Mouse (Mus musculus) frontal cortex, postnatal 25 days (tissue): Measurements from ENCODE around the gene Olfr1044.
"Not testable (repeated sequence)": the region's sequence is repeated elsewhere in the genome, so short reads cannot be mapped to it uniquely, and the experiment has no call there.

Experiments
- DNase-seq, 2 experiments: peaks; one replicate each; pipeline ENCODE4 v3.0.0; 2022; ENCODE audit warnings: low spot score in 2 of 2

The Olfr1044 gene

DNA sequence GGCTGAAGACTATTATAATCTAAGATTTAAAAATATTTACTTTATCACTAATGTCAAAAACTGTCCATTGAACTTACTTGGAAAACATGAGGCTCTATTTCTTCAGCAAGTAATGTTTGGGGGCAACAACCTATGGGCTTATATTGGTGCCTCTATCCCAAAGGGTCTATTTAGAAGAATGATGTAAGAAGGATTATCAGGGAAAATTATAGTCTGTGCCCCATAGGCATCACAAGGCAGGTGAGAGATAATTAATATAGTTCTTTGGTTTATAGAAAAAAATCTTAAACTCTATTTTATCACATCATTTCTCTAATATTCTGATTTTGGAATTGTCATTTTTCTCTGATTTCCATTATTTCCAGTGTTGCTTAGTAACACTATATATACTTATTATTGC lies at the start of gene Olfr1044:
TSS of gene Olfr1044 (minus strand) at position 101 of the 400 bp plus-strand sequence.
- DNase-seq, result no peak

DNA sequence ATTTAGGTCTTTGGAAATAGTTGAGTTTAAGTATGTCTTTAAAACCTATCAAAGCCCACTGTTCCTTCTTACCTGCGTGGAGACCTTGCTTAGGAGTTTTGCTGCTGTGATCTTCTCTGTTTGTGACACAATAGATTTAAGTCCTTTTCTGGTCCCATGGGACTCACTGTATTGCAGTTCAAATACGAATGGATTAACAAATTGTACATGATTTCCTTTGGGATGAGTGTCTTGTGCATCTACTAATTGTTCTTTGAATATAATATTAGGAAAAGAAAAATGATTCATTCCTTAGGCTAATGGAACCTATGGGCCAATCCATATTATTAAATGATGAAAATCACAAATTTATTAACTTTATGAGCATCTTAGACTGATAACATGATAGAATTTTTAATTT lies 41.6 kb upstream of the Olfr1044 start, which contains the start of gene Olfr1046:
TSS of gene Olfr1046 (minus strand) at position 101 of the 400 bp plus-strand sequence.
- no peak for DNase-seq

DNA sequence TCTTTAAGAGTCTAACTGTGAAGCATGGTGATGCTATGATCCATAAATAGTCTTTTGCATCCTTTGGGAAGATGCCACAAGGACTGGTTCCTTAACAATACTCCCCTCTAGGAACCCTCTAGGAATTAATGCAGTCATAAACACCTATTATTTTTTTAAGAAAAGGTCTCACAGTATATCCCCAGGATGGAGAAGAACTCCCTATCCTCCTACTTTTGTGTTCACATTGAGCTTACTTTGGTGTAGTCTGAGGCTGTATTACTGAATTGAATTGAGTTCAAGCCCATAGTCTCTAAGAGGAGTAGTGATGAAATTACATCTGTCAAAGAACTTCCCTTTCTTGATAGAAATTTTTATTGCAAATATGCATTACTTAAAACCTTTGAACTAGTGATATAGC lies 25.3 kb upstream of the Olfr1044 start, which contains the start of gene Olfr1045:
TSS of gene Olfr1045 (minus strand) at position 101 of the 400 bp plus-strand sequence.
- DNase-seq, result no peak

DNA sequence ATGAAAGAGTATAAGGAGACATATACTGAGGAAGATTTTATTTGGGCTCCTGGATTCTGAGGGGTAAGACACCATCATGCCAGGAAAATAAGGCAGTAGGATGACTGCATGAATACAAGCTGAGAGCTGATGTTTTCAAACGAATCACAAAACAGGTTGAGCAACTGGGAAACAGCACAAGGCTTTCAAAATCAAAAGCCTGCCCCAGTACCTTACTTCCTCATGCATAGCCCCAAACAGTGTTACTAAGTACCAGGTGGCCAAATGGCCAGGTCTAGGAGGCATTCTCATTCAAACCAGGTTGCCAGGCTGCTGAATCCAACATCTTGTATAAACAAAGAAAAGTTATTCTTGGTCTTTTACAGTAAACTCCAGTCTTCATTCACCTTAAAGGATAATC lies 18.2 kb upstream of the Olfr1044 start:
- no peak for DNase-seq

DNA sequence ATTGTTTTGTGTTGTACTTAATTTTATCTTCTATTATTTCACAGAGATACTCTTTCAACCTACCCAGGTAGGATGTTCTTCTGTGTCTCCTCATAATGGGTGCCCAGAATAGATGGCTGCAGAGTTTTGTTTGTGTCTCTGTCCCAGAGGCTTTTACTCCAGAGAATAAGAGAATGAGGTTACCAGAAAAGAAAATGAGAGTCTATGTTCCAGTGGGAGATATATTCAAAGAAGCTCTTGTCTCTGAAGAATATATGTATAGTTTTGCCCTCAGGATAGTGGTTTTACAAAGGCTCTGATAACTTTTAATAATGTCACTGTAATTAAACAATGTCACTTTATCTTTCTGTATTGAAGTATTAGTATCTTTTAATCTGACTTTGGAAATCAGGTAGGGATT lies 8.0 kb upstream of the Olfr1044 start, which contains the start of gene Olfr52:
TSS of gene Olfr52 (minus strand) at position 101 of the 400 bp plus-strand sequence.
- no peak for DNase-seq

DNA sequence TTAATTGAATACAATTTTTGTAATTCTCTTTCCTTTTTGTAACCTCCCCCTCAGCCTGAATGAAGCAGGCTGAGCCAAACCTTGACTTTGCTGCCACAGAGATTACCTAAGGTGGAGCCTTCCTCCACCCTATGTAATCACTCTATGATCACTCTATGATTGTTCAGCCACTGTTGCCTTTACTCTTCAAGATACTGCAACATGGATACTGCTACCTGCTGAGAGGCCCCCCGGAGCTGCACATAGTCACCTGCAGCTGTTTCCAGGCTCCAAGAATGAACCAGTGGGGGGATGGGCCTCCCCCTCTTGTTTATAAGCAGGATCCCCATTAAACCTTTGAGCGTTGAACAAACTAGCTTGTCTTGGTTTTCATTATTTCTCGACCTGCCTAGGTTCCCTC lies 2.3 kb upstream of the Olfr1044 start:
- no peak for DNase-seq

DNA sequence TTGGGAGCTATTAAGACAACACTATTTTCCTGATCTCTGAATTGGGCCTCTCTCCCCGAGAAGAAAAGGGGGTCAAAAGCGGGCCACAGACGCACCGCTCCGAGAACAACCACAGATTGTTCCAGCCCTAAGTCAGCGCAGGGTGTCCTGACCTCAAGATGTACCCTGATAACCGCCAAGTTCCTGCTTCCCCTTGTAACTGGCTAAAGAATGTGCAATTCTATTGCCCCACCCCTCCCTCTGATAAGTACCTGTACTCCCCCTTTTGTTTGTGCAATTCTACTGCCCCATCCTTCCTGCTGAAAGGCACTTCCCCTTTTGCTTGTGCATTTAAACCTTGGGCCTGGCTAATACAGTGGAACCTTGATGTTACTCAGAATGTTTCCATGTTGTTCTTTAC lies 2.2 kb downstream of the Olfr1044 start:
- DNase-seq, result not testable (repeated sequence)

DNA sequence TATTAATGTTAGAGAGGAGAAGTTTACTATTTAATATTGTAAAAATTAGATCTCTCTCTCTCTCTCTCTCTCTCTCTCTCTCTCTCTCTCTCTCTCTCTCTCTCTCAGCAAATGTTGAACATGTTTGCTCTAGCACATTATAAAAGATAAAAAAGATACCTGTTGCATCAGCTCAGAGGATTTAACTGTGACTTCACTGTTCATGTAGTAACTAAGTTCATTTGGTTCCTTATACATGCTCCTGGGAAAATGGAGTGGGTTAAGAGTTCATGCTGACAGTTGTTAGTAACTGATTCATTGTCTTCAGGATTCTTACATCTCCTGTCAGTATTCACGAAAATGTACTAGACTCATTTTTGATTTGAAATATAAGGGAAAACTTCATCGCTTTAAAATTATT lies 10.2 kb downstream of the Olfr1044 start, which contains the start of gene Olfr1043:
TSS of gene Olfr1043 (minus strand) at position 101 of the 400 bp plus-strand sequence.
- no peak for DNase-seq

DNA sequence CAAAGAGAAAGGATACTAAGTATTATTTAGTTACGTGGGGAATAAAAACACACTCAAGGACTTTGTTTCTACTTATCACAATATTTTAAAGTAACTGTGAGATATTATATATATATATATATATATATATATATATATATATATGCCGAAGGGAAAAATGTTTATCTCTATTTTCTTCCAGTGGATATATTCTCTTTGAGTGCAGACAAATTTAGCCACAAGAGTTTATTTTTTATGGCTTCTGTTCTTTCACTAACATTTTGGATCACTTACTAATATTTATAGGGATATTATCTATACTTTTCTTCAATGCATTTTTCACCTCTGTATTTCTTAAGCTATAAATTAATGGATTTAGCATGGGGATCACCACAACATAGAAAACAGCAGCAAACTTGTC lies 15.9 kb downstream of the Olfr1044 start, which contains the start of gene Olfr1042:
TSS of gene Olfr1042 (minus strand) at position 101 of the 400 bp plus-strand sequence.
- no peak for DNase-seq

DNA sequence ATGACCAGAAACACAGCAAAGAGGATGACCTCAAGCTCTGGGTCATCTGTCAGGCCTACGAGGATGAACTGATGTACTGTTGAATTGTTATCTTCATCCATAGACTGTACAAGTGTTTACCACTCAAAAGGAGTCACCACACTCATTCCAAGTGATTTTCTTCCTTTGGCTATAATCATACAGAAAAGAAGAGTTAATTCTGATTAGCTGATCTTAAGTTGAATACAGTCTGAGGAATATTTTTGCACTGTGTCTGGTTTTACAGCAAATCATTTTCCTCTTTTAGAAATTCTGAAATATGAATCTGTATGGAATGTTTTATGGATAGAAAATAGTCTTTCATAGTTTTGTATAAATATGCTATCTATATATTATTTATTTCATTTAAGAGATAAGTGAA lies 31.0 kb downstream of the Olfr1044 start, which contains the start of gene Olfr1040:
TSS of gene Olfr1040 (minus strand) at position 101 of the 400 bp plus-strand sequence.
- DNase-seq, result no peak

DNA sequence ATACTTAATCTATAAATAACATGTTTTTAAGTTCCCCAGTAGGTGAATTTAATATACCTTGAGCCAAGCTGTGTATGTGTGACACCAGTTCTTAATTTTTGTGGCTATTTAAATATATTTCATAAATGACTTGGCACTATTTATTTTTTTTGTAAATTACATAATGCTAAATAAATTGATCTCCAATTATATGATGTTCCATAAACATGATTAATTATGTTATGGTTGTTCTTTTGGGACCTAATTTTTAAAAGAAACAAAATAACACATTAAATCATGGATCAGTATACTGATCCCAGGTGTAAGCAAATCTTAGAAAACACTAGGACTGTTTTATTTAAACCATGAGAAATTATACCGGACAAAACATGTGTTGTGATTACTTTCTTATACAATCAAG lies 41.8 kb downstream of the Olfr1044 start, which contains the start of gene Olfr1039:
TSS of gene Olfr1039 (minus strand) at position 101 of the 400 bp plus-strand sequence.
- no peak for DNase-seq
